Mouse (Mus musculus) C2C12 (cell line): ENCODE measurements around the gene Lgals3bp.

ENCODE experiments used
- CEBPB ChIP-seq: IDR thresholded peaks from one replicate; pipeline ENCODE4 v1.6.1; 2011; ENCODE audit warnings: low read depth, mild to moderate bottlenecking, control low read depth, moderate library complexity
- CTCF ChIP-seq: IDR thresholded peaks from one replicate; pipeline ENCODE4 v1.5.1; 2011; ENCODE audit not compliant: control insufficient read depth, insufficient read depth, insufficient read length
- FOSL1 ChIP-seq: IDR thresholded peaks from one replicate; pipeline ENCODE4 v1.8.0; 2011; ENCODE audit warnings: mild to moderate bottlenecking, low read length; ENCODE audit not compliant: poor library complexity, insufficient read depth, severe bottlenecking
- MAX ChIP-seq: IDR thresholded peaks from one replicate; pipeline ENCODE4 v1.6.1; 2011; ENCODE audit warnings: mild to moderate bottlenecking, control low read depth
- MYOD1 ChIP-seq: IDR thresholded peaks from one replicate; pipeline ENCODE4 v1.6.1; 2011; ENCODE audit warnings: low read depth; ENCODE audit not compliant: control insufficient read depth, insufficient read length
- MYOG ChIP-seq: IDR thresholded peaks from one replicate; pipeline ENCODE4 v1.6.1; 2011; ENCODE audit not compliant: control insufficient read depth, insufficient read length; ENCODE audit errors: extremely low read depth
- USF1 ChIP-seq: IDR thresholded peaks from one replicate; pipeline ENCODE4 v1.6.1; 2011; ENCODE audit warnings: low read depth, mild to moderate bottlenecking, control low read depth, moderate library complexity

DNA sequence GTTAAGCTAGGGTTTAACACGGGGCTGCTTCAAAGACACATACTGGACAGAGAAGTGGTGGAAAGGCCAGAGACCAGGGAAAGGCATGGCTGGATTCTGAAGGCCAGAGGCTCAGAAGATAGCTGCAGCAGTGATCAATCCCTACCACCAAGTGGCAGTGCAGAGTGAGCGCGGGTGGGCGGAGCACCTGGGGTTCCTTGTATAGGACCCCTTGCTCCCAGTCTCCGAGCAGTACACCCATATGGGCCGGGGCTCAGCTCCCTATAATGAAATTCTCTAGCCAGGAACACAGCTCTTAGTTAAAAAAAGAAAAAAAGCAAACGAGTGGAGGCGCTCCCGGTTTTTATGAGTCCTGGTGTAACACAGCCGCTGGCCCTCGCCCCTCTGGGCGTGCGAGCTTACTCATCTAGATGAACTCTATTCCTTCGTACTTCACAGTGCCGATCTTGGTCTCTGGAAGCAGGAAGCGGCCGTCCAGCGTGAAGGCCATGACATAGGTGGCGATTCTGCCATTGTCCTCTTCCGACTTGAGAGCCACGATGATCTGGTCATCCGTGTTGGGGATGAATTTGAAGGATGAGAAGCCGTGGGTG lies 5.5 kb upstream of the Lgals3bp start:
- TF ChIP-seq CTCF: no peak
- no peak for TF ChIP-seq CEBPB
- TF ChIP-seq USF1: no peak
- no peak for TF ChIP-seq MYOG
- TF ChIP-seq MAX: no peak
- no peak for TF ChIP-seq FOSL1
- no peak for TF ChIP-seq MYOD1
